Mouse (Mus musculus): ENCODE data around the gene Fmo6.

The Fmo6 gene

GRCm38 (mm10) chr1:162937415-162937814, at the start of gene Fmo6:
Gene Fmo6, minus strand, starts transcription at chr1:162937515.
- DNase-seq (ENCODE audit: low spot score in 2 of 2): no peak

- no peak for DNase-seq (ENCODE audit: low spot score in 2 of 2)
Measured at GRCm38 (mm10) chr1:162986777-162987176, 49.5 kb upstream of the Fmo6 start.

GRCm38 (mm10) chr1:162986121-162986748, 48.9 kb upstream of the Fmo6 start:
- no peak for DNase-seq (ENCODE audit: low spot score in 2 of 2)

DNA sequence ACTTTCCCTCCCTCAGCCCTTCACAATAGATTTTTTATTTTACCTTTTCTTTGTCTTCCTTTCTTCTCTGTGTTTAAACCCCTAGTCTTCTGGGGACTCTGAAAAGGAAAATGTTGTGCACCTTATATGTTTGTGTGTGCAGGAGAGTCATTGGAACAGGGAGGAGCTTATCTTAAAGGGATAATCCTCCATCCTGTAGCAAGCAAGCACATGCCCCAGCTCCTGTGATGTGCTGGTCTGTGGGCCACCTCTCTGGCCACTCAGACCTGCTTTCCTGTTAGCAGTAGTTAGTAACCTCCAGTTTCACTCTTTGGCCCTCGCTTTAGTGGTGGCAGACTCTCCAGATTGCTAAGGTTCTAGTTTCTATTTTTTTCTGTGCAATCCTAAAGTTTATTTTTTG, 47.1 kb upstream of the Fmo6 start, which contains the start of gene Fmo3:
TSS of gene Fmo3 (minus strand) at position 101 of the 400 bp plus-strand sequence.
- no peak for DNase-seq (ENCODE audit: low spot score in 2 of 2)

- DNase-seq (ENCODE audit: low spot score in 2 of 2): no peak
Measured at GRCm38 (mm10) chr1:162963556-162963955, 26.2 kb upstream of the Fmo6 start.

- DNase-seq (ENCODE audit: low spot score in 2 of 2): no peak
Measured at GRCm38 (mm10) chr1:162957422-162957821, 20.1 kb upstream of the Fmo6 start.

DNA sequence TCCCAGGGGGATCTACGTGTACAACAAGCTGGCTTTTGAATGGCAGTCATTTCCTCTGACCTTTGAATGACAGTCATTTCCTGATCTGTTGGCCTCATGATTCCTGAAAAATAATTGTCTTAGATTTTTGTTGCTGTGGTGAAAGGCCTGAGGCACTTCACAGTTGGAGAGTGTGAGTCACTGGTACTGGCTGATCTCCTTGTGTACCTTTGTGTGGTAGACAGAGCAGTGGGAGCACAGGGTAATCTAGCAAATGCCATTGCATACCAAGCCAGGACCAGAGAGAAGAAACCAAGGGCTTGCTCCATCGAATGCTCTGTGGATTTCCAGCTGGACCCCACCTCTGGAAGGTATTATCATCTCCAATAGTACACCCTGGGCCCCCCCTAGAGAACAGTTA, 15.8 kb upstream of the Fmo6 start:
- no peak for DNase-seq (ENCODE audit: low spot score in 2 of 2)

- DNase-seq (ENCODE audit: low spot score in 2 of 2): no peak
Measured at GRCm38 (mm10) chr1:162949763-162950162, 12.4 kb upstream of the Fmo6 start.

GRCm38 (mm10) chr1:162947934-162948333, 10.6 kb upstream of the Fmo6 start:
- DNase-seq (ENCODE audit: low spot score in 2 of 2): no peak

DNA sequence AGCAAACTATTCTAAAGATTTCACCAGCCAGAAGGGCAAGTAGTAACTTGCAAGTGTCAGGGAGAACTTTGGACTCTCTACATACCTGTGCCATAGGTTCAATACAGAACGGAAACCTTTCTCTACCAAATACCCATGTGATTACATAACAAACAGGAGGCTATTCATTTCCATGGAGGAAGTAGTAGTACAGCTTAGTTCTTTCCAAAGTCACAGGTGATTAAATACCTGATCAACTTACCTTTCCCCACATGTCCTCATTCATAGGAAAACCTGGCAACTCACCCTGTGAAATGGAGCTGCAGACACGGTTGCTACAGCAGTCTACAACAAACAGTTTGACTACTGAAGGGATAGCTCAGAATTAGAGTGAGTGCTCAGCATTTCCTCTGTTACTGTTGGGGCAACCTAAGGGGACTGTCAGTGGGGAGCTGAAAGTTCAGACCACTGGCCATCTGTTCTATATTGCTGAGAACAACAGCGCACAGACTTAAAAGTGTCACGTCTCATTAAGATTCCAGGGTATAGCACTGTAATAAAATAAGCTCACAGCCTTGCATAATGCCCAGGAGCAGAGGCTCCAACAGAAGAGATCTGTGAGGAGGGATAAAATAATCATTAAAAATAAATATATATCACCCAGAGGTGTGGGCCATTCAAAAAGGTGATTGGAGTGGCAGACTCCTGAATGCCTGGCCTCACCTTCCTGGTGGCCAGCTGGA, 9.7 kb upstream of the Fmo6 start:
- DNase-seq (ENCODE audit: low spot score in 2 of 2): no peak

- no peak for DNase-seq (ENCODE audit: low spot score in 2 of 2)
Measured at GRCm38 (mm10) chr1:162943700-162944099, 6.4 kb upstream of the Fmo6 start.

- no peak for DNase-seq (ENCODE audit: low spot score in 2 of 2)
Measured at GRCm38 (mm10) chr1:162938696-162939351, 1.5 kb upstream of the Fmo6 start.

- DNase-seq (ENCODE audit: low spot score in 2 of 2): no peak
Measured at GRCm38 (mm10) chr1:162937970-162938695, 818 bp upstream of the Fmo6 start.

GRCm38 (mm10) chr1:162934374-162935012, 2.8 kb downstream of the Fmo6 start:
- peak in 1 of 2 experiments; percentile 3 for DNase-seq (ENCODE audit: low spot score in 2 of 2)

DNA sequence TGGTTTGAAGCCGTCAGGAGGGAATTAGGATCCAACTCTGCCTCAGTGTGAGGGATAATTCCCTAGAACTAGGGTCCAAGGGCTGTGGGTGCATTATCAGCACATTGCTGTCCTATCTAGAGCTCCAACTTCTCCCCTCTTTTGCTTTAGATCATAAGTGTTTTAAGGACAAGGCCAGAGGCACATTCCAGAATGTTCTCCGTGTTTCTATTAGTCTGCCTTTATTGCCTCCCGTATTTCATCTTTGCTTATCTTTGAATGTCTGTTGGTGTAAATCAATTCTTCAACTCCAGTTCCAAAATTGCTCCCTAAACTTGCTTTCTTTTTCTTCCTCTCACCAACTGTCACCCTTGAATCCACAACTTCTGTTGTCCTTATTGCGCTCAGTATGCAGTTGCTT, 4.9 kb downstream of the Fmo6 start:
- no peak for DNase-seq (ENCODE audit: low spot score in 2 of 2)

DNA sequence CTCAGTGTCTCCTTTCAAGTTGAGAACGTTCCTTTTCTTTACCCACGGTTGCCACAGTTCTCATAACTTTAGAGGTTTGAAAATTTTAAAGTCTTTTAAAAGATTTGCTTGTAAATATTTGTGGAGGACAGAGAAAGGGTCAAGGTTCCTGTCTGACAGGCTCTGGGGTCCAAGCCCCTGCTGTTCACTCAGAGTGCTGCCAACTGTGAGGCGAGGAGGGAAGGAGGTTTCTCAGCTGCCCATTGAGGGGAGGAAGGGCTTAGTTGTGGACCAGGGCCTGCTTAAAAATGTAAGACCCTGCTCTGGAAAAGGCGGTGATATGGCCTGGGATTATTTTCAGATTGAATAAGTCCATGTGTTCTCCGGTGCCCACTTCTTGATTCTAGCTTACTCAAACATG, 5.4 kb downstream of the Fmo6 start:
- no peak for DNase-seq (ENCODE audit: low spot score in 2 of 2)

GRCm38 (mm10) chr1:162931310-162931875, 5.9 kb downstream of the Fmo6 start:
- no peak for DNase-seq (ENCODE audit: low spot score in 2 of 2)

GRCm38 (mm10) chr1:162930631-162931030, 6.7 kb downstream of the Fmo6 start:
- no peak for DNase-seq (ENCODE audit: low spot score in 2 of 2)

- DNase-seq (ENCODE audit: low spot score in 2 of 2): no peak
Measured at GRCm38 (mm10) chr1:162929146-162929545, 8.2 kb downstream of the Fmo6 start.

GRCm38 (mm10) chr1:162925121-162925520, 12.2 kb downstream of the Fmo6 start:
- no peak for DNase-seq (ENCODE audit: low spot score in 2 of 2)

DNA sequence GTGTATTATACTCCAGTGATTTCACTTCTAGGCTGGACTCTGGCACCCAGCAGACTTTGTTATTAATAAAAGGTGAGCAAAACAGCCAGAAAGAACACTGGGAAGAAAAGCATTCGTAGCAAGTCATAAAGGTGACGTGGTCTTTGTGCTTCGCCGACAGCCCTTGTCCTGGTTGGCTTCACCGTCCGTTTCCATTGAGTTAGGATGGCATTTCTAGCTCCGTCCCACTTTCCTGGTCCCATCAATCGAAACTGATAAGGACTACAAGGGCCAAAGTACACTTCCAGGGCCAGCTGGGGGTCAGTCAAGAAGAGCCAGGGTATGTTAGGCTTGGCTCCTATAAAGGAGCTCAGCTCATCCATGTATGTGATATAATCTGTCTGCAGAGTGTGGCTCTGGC, 20.7 kb downstream of the Fmo6 start:
- DNase-seq (ENCODE audit: low spot score in 2 of 2): no peak
